15 mouse cellular contexts compared by ENCODE assay signal in genomic region chr1:73045948-73046685, GRCm38 (mm10). TPM values are rescaled to one million over a fixed set of nuclear protein-coding genes. Genes with fewer than 3 reads are reported as not detected.
DNase-seq lines count a peak whose midpoint lies in the region; ATAC-seq lines count a peak whose summit lies in the region.
"Had no signal": no experiment of that assay in that cellular context is flagged by ENCODE, and none has a peak within 500 bp of the region (broad histone marks: within the 10 kb centered on the region; RNA-seq: fewer than 3 reads in every experiment).

No protein-coding gene starts in this region.

- DNase-seq in hindbrain, embryonic 10.5 days (ENCODE audit: low spot score) = peak; percentile 27
- DNase-seq in hindbrain, embryonic 14.5 days (ENCODE audit: low spot score) = no peak
- DNase-seq in brain, adult 2 months (ENCODE audit: low read depth, low spot score) = peak; percentile 46
- peak; percentile 63 for DNase-seq in embryo, embryonic 11 days
- no peak for DNase-seq in spleen, adult 12 weeks (ENCODE audit: low spot score)
- no peak for DNase-seq in layer of hippocampus, adult 9-11 months
- no peak for DNase-seq in right cerebral cortex, postnatal 10 days (ENCODE audit: low spot score in 2 of 2)
- DNase-seq: cerebellum, postnatal 10 days had no signal

- H3K36me3 ChIP-seq in hindbrain, embryonic 10.5 days = no peaks in the 10 kb centered on the region
- H3K36me3 ChIP-seq in hindbrain, embryonic 14.5 days (replicated peaks; ENCODE audit: control insufficient read depth, insufficient read depth) = no peaks in the 10 kb centered on the region
- H3K36me3 ChIP-seq in liver, embryonic 15.5 days (replicated peaks) = no peaks in the 10 kb centered on the region
- H3K36me3 ChIP-seq: heart, embryonic 15.5 days; neural tube, embryonic 12.5 days had no signal

- H3K27me3 ChIP-seq in hindbrain, embryonic 10.5 days (ENCODE audit: insufficient read depth, poor library complexity, severe bottlenecking) = no peaks in the 10 kb centered on the region
- no peaks in the 10 kb centered on the region for H3K27me3 ChIP-seq in hindbrain, embryonic 14.5 days (ENCODE audit: control insufficient read depth, insufficient read depth, low read length)
- H3K27me3 ChIP-seq in liver, embryonic 15.5 days = no peaks in the 10 kb centered on the region
- H3K27me3 ChIP-seq: CH12.LX; heart, embryonic 15.5 days; neural tube, embryonic 12.5 days had no signal

- no peaks in the 10 kb centered on the region for H3K9me3 ChIP-seq in hindbrain, embryonic 10.5 days
- H3K9me3 ChIP-seq in hindbrain, embryonic 14.5 days (ENCODE audit: control insufficient read depth, low read length) = no peaks in the 10 kb centered on the region
- no peaks in the 10 kb centered on the region for H3K9me3 ChIP-seq in liver, embryonic 15.5 days (replicated peaks)
- H3K9me3 ChIP-seq: heart, embryonic 15.5 days; neural tube, embryonic 12.5 days had no signal

- WGBS in hindbrain, embryonic 10.5 days = 41% methylated on average over 9 of the region's 9 CpGs
- 24% methylated on average over 9 of the region's 9 CpGs for WGBS in hindbrain, embryonic 14.5 days
- WGBS in liver, embryonic 15.5 days (ENCODE audit: insufficient replicate concordance) = 56% methylated on average over 9 of the region's 9 CpGs

- H3K4me3 ChIP-seq in hindbrain, embryonic 10.5 days = no peak overlapping the region
- no peak overlapping the region for H3K4me3 ChIP-seq in hindbrain, embryonic 14.5 days (replicated peaks; ENCODE audit: low read length)
- H3K4me3 ChIP-seq in liver, embryonic 15.5 days (replicated peaks) = no peak overlapping the region
- H3K4me3 ChIP-seq: erythroblast, embryonic 14.5 days; heart, embryonic 15.5 days; neural tube, embryonic 12.5 days had no signal

- H3K9ac ChIP-seq in hindbrain, embryonic 14.5 days = no peak overlapping the region
- H3K9ac ChIP-seq in liver, embryonic 15.5 days = no peak overlapping the region
- H3K9ac ChIP-seq: heart, embryonic 15.5 days; neural tube, embryonic 12.5 days had no signal

- H3K4me2 ChIP-seq in hindbrain, embryonic 14.5 days (replicated peaks) = no peak overlapping the region
- no peak overlapping the region for H3K4me2 ChIP-seq in liver, embryonic 15.5 days
- H3K4me2 ChIP-seq: heart, embryonic 15.5 days; neural tube, embryonic 12.5 days had no signal

- H3K4me1 ChIP-seq in hindbrain, embryonic 10.5 days (replicated peaks) = peaks cover 19% of the 10 kb centered on the region
- no peaks in the 10 kb centered on the region for H3K4me1 ChIP-seq in hindbrain, embryonic 14.5 days (replicated peaks; ENCODE audit: control insufficient read depth, insufficient read depth, low read length)
- H3K4me1 ChIP-seq in liver, embryonic 15.5 days (replicated peaks) = peaks cover 46% of the 10 kb centered on the region

- peak overlapping the region; percentile 69 for H3K27ac ChIP-seq in hindbrain, embryonic 10.5 days
- no peak overlapping the region for H3K27ac ChIP-seq in hindbrain, embryonic 14.5 days
- H3K27ac ChIP-seq in liver, embryonic 15.5 days (replicated peaks) = peak overlapping the region; percentile 63
- H3K27ac ChIP-seq: heart, embryonic 15.5 days; macrophage; neural tube, embryonic 12.5 days had no signal

- ATAC-seq in hindbrain, embryonic 14.5 days (ENCODE audit: low FRiP score) = no peak
- no peak for ATAC-seq in liver, embryonic 15.5 days (ENCODE audit: insufficient read depth)

RNA-seq across cellular contexts. Expression of gene Tnp1, which starts 30.4 kb away (rescaled TPM):
- not detected in 2 replicates for polyA plus RNA-seq in hindbrain, embryonic 10.5 days (2016; fragmentation: Nextera tagmentation; extraction: Ambion mirVana)
- polyA plus RNA-seq in hindbrain, embryonic 14.5 days (2014; fragmentation: Nextera tagmentation; extraction: Ambion mirVana) = not detected in 2 replicates
- not detected in 2 replicates for polyA plus RNA-seq in liver, embryonic 15.5 days (2015; fragmentation: Nextera tagmentation; extraction: Ambion mirVana)
- polyA plus RNA-seq: erythroblast, embryonic 14.5 days; heart, embryonic 15.5 days; large intestine, adult 2 months; macrophage; neural tube, embryonic 12.5 days had no signal

Comparison
In these comparisons a context has a peak if more than half of its experiments do, and no peak if none do; other contexts are left out.
1. DNase-seq: peak in hindbrain, embryonic 10.5 days (single experiment), brain, adult 2 months (single experiment) and embryo, embryonic 11 days (single experiment); none in hindbrain, embryonic 14.5 days (single experiment), spleen, adult 12 weeks (single experiment), layer of hippocampus, adult 9-11 months (single experiment) and right cerebral cortex, postnatal 10 days (0 of 2).